Mouse (Mus musculus) erythroblast, adult 5-6 weeks (primary cell): ENCODE results near the gene 9330182O14Rik. TPM values are rescaled to one million over a fixed set of nuclear protein-coding genes. Genes with fewer than 3 reads are reported as not detected.

Experiments used
- ATAC-seq: replicated peaks from 2 replicates; pipeline ENCODE4 v1.8.0; 2016; ENCODE audit warnings: moderate number of reproducible peaks, mild to moderate bottlenecking, moderate TSS enrichment, inconsistent platforms; ENCODE audit not compliant: poor library complexity, low FRiP score, severe bottlenecking
- total RNA-seq, 2 experiments: library from RNA; stranded (forward) in 1 of 2; stranded (reverse) in 1 of 2; fragments of 150-400 nt in 1 of 2; fragments of 200-764, 138-1000 nt in 1 of 2; gene quantifications; 2 replicates each; pipeline versions ENCODE4 v1.2.3 to v1.2.4; 2015 to 2017; ENCODE audit warnings: low replicate concordance in 2 of 2

The 9330182O14Rik gene
- total RNA-seq (2015; ENCODE audit: low replicate concordance), result not detected in 2 replicates
- total RNA-seq (2017; ENCODE audit: low replicate concordance), result not detected in 2 replicates

DNA sequence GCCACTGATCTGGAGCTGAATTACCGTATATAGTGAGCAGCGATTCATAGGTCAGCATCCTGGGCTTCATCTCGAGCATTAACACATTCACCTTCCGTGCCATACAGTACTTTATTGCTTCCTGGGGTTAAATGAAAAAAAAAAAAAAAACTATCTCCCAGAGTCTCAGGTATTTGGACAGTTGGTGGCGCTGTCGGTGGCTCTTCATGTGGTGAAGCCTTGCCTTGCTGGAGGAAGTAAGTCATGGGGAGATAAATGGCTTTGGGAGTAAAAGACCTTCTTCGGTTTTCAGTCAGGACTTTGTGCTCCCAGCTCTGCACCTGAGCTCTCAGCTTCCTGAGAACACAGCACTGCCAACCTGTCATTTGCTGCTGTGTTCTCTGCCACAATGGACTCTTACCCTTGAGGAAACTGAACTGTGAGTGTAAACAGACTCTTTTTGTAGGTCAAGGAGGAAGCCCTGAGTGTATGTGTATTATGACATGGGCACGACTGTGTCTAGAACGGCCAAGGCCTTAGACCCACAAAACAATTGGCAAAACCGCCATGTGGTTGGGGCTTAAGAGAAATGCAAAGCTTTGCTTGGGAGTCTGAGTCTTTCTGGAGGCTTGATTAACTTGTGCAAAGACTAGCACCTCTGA lies at the start of gene 9330182O14Rik:
Gene 9330182O14Rik, plus strand, starts transcription at position 214 of the 641 bp plus-strand sequence.
- ATAC-seq, result no peak

DNA sequence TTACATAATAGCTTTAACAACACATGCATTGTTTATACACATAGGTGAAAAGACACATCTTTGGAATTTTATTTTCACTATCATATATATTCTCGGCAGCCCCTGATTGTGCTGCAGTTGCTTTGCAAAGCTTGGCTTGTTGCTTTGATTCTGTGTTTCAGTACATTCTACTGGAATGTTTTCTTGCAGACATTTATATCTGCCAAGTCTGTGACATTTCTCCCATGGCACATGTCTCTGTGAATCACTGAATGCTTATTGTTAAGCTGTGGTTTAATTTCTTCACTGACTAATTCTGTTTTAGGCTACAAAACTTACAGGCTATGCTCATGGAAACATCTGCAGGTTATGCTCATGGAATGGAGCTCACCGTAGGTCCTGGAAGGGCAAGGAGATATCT lies 30.9 kb upstream of the 9330182O14Rik start:
- no peak for ATAC-seq

DNA sequence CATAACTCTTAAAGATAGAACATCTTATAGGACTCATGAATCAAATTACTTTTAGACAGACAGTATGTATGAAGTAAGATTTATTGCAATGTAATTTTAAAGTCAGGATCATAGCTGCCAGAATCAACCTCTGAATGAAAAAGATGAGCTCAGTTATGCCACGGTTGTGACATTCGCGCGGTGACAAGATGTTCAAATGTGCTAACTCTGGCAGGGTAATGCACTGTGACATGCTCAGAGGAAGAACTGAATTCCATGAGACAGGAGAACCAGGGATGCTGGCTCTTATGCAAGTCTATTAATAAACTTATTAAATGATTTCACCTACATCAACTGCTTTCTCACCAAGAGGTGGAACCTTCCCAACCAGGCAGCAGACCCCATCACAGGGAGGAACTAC lies 28.5 kb upstream of the 9330182O14Rik start:
- no peak for ATAC-seq

DNA sequence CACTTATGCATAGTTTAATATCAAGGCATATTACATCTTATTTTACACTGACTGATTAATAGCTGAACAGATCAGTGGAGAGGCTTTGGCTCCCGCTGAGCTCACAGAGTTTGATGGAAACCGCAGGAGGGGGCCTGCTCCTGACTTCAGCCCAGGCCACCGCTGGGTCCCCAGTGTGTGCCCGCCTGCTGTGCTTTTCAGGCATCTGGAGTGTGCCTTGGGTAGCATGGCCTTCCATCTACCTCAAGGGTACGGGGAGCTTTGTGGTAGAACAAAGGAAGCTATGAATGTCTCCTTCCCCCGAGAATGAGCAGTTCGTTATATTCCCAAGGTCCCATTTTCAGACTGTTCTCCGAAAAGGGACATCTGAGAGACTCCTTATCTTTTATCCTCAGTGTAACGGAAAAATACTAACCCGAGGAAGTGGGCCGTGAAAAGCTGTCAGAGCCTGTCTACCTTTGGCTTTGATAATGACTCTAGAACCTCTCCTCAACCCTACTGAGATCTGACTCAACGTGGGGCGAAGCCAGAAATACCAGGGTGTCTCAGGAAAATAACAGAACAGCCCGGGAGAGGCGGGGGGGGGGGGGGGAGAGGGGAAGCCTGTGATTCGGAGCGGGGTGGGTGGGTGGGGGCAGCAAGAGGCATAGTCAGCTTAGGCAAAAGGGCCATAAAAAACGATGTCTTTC lies 20.1 kb upstream of the 9330182O14Rik start:
- ATAC-seq, result no peak

DNA sequence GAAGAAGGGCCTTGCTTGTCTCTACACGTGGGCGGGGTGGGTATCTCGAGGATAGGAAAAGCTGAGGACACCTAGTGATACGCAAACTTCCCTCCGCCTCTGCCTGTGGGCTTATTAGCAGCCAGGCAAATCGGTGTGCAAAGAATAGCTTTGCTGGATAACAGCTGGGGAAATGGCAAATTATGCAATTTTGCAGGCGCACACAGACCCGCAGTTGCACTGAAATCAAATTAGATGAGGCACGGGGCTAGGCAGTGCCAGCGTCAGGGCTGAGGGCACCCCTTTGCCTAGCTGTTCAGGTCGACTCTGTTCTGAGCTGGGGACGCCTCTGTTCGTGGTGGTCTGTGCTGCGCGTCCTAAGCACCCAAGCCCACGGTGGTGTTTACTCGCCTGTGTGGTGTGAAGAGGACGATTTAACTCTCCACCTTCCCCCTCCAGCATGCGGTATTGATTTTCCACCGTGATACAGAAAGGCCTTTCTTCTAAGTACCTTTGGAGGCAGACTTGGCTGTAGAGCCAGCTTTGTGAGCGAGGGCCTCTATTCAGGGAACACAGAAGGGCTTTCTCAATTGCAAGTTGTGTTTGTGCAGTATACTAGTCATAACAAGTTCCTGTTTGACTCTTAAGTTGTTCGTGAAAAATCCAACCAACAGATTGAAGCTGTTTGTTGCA lies 19.4 kb upstream of the 9330182O14Rik start:
- ATAC-seq, result no peak

DNA sequence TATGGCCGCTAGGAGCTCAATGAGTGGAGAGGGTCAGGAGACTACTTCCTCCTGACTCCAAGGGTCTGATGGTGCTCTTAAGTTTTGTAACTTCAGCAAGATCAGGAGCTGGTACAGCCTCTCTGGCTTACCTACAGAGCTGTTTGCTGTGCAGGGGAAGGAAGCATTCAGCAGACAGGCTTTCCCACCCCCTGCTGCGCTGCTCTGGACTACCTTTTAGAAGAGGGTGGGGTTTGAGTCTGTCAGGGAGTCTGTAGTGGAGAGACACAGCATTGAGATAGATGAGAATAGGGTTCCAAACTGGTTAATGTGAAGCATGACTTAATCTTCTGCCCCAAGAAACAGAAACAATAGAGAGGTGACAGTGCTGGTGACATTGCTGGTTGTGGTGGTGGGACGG lies 17.8 kb upstream of the 9330182O14Rik start:
- ATAC-seq, result no peak

DNA sequence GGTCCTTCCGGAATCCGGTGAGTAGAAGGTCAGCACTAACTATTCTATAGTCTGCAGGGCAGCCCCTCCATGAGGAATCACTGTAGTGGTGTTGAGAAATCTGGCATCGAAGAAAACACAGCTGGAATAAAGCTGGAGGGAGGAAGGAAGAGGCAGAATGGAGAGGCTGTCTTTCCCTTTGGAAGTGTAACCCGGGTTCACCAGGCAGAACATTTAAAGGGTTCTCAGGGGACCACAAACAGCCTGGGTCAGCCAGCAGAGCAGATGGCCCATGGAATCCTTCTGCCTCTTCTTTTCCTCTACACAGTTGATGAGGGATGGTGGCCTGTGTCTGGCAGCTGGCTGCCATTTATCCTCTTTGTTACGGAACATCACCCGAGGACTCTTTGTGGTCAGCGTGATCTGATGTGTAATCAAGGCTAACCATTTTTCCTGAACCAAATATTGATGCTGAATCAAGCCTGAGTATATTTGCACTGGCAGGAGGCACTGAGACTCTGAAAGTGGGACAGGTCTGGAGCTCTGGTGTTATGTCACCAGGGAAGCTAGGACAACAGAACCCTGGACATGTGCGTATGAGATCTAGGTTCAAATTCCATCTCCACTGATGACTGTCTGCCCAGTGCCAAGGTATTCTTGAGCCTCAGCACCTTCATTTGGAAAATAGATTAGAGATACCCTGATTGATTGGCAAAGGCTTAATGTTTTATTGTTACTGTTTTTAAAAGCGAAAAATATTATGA lies 9.8 kb upstream of the 9330182O14Rik start:
- no peak for ATAC-seq

DNA sequence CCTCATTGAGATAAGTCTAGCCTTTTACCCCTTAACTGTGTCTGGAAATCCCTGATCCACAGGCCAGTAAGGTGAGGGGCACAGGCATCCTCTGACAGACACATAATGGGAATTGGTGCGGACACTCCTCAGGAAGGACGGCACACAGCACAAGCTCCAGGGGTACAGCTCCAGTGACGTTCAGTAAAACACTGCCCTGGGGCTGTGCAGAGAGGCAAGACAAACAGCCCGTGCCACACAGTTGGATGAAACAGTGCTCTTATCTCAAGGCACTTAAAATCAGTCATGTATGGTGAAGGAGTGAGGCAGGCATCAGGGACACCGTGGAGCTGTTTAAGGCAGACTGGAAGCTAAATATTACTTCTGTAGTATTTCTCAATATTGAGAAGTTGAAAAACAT lies 4.7 kb upstream of the 9330182O14Rik start:
- ATAC-seq, result no peak

DNA sequence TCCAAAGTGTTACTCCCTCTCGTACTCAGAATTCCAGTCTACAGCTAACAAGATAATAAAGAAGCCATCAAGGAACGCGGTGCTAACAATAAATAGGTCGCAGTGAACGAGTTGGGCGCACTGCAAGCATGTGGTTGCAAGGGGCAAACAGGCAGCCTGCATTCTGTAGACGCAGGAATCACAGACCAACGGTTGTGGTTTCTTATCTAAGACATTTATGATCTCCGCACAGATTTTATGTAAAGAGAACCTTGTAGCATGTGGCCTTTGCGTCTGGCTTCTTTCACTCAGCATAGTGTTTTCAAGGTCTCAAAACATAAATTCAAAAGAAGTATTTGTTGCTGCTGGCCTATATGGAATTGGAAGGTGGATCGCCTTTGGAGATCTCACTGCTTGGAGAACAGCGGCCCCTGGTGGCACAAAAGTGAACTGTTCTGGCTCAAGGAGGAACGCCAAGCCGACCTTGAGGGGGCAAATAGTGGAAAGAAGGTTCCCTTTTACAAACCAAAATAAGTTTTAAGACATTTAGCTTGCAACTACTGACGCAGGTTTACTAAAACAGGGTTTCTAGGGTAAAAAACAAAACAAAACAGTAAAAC lies 3.2 kb upstream of the 9330182O14Rik start:
- no peak for ATAC-seq

DNA sequence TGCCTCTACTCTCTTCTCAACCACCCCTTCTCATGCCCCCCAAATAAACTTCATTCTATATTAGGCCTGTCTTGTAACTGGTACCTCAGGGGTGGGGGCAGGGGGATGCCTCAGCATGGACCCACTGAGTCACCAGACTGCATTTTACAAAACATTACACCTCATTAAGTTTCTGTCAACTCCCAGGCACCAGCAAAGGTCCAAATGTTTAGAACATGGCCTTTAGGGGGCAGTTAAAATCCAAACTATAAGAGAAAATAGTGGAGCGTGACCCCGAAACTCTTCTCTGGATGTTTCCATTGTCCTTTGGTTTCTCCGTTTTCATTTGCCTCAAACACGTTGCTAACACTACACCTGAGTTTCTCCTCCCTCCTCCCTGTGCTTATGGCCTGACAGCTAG lies 1.8 kb upstream of the 9330182O14Rik start:
- no peak for ATAC-seq

DNA sequence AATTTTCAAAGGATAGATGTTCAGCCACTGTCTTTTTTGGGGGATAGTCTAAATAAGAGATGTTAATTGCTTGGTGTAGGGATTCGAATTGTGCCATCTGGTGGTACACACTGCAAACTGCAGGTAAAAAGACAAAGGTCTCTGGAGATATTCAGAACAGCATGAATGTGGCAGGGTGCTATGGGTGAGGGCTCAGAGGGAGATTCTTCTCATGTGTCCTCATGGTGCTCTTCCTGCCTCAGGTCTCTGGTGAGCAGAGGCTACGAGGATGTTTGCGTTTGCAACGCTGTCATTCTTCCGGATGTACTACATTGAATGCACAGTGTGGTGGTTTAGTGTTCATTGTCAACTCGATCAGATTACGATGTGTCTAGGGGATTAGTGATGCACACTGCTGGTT lies 10.1 kb downstream of the 9330182O14Rik start:
- ATAC-seq, result no peak

DNA sequence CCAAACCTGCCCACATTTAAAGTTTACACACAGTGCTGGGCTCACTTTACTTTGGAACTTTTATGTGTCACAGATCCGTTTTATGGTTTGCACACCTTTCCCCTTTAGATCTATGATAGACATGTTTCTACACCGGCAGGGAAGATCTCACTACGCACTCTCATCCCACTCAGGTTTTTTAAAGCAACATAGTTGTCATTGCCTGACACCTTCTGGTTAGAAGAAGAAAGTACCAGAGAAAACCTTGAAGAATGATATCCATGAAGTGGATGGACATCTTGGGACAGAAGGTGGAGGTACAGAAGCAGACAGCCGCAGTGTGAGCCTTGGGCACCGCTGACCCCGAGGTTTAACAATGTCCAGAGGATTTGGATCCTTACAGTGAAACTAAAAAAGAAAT lies 23.5 kb downstream of the 9330182O14Rik start:
- no peak for ATAC-seq

DNA sequence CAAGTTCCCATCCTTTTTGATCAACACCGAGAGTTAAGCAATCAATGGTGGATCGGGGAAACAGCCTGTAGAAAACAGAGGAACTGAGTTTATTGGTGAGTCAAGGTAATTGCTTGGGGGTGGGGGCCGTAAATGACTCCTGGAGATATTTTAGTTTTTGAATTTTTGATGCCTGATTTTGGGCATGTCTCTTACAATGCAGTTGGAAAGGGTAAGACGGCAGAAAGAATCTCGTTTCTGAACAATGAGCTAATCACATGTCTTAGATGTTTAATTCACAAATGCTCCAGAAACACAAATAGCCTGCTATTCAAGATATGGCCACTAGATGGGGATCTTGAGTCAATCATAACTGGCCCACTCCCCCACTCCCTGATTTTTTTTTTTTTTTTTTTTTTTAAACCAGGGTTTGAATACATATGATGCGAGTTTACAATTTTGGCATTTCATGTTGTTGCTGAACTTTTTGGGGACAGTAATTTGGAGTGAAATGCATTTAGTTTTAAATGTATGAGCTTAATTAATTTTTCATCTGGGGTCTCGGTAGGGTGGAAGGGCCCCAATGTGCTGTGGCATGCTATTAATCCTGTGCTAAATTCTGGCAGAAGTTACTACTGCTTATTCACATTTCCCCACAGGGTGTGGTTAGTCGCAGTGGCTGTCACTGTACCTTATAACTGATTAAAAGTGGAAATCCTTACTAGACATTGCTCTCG lies 32.6 kb downstream of the 9330182O14Rik start:
- no peak for ATAC-seq

DNA sequence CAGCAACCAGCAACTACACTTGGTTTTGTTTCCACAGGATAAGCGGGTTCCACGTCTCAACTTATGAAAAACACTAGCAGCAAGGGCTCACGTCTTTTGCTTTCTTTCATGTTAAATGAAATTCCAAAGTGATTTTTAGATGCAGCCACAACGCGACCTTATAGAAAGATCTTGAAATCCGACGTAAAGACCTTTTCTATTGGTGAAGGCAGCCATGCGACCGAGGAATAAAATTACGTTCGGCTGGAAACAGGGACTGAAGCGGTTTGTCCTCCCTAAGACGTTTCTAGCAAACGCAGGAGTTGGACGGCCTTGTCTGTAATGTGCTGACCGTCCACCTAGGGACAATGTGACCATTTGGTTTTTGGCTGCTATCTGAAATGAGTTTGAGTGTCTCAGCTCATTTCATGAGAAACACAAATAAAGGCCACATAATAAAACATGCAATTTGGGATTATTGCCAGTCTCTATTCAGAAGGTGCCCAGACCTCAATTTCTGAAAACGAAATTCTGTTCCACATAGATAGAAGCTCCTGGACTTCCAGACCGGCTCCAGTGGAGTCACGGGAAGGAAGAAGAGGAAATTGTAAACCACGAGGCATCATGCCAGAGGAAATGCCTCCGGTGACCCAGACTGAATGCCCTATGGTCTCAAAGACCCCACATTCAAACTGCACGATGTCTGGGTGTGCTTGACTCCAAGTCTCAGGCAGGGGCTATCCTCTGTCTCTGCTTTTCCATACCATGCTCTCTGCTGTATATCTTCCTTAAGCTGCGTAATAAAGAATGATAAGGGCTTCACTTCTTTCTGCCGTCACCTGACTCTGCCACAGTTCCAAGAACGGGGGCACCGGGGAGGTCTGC lies 33.3 kb downstream of the 9330182O14Rik start:
- ATAC-seq, result no peak

DNA sequence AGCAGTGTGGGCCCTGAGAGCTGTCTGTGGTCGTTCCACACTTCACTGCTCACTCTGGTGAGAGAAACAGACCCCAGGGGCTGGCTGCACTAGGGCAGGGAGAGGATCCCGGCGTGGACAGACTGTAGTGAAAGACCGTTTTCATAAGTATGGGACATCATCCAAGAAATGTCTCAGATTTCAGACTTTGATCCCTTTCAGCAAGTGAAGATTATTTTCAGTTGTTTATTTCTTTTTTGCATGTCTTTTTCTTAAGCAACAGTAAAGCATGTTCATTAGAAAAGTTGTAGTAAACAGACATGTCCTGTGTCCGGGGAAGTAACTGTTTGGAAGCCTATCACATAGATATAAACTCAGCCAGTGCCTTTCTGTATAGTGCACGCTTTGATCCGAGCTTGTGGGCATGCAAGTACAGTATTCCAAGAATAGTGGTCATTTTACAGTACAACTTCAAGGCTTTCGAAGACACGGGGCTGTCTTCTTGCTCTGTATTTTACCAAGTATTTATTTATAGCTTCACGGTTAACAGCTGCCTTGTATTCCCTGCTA lies 34.0 kb downstream of the 9330182O14Rik start:
- ATAC-seq, result no peak

DNA sequence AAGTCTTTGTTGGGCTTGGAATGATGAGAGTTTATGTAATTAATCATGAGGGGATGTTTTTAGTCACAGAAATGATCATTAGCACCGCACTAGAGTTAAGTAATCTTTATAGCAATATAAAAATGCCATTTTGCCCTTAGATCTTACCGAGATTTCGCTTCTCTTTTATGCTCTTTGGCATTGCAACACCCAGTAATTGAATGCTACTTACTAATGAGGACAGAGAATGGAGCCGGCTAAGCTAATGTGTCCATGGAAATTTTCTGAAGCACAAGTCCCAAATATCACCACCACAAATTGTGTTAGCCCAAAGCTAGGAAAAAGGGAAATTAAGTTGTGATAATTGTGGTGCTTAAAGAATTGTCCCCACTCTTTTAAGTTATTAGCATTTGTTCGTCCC lies 34.9 kb downstream of the 9330182O14Rik start:
- no peak for ATAC-seq

DNA sequence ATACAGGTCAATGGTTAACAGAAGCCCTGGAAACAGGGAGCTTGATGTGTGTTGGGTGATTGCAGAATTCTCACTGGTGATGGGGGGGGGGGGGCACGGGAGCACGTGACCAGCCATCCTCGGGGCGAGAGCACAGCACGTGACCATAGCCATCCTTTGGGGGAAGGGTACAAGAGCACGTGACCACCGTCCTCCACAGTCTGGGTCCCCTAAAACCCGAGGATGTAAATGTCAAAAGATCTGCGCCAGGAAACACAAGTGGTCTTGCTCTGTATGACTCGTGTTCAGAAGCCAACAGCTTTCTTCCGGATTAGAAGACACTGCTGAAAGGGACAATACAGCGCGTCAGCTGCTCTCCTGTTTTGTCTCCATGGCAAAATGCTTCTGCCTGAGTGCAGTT lies 35.5 kb downstream of the 9330182O14Rik start:
- no peak for ATAC-seq

DNA sequence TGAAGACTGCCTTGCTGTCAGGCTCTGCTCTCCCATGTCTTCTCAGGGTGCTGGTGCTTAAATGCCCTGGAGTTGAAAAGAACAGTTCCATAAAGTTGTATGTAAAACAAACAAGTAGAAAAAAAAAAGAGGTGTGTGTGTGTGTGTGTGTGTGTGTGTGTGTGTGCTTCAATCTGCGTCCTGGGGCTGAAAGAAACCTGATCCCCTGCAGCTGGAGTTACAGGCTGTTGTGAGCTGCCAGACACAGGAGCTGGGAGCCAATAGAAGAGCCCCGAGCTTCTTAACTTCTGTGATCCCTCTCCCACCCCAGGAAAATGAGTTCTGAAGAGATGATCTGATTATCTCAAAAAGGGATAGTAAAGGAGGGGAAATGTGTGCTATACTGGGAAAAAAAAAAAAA lies 45.3 kb downstream of the 9330182O14Rik start:
- no peak for ATAC-seq
